Mouse (Mus musculus) MEL (cell line): ENCODE data around the gene Dnaja2. TPM values are rescaled to one million over a fixed set of nuclear protein-coding genes. Genes with fewer than 3 reads are reported as not detected.

Experiments used
- DNase-seq: peaks from one replicate; pipeline ENCODE4 v3.0.0; 2011; ENCODE audit warnings: low read depth, low spot score
- H3K27ac ChIP-seq: 2 replicates; pipeline ENCODE4 v1.5.1; 2012; ENCODE audit warnings: low read depth, mild to moderate bottlenecking, control low read depth, low read length, moderate library complexity; ENCODE audit not compliant: control insufficient read depth
- H3K27me3 ChIP-seq, 2 experiments: fragments of 150-350 bp in 1 of 2; sonication (generic) in 1 of 2; 2 replicates each; pipeline ENCODE4 v1.6.1; 2012; ENCODE audit warnings: low read length in 2 of 2, mild to moderate bottlenecking in 2 of 2, improper control_type of control experiment in 1 of 2, moderate library complexity in 1 of 2; ENCODE audit not compliant: insufficient read depth in 2 of 2, control insufficient read depth in 1 of 2
- H3K36me3 ChIP-seq, 2 experiments: 2 replicates each; pipeline ENCODE4 v1.6.1; 2012 to 2014; ENCODE audit warnings: low read length in 2 of 2, improper control_type of control experiment in 1 of 2, inconsistent platforms in 1 of 2, mild to moderate bottlenecking in 1 of 2; ENCODE audit not compliant: insufficient read depth in 2 of 2, control insufficient read depth in 1 of 2
- H3K4me1 ChIP-seq, 2 experiments: fragments of 150-350 bp in 1 of 2; sonication (generic) in 1 of 2; 2 replicates each; pipeline ENCODE4 v1.6.1; 2012; ENCODE audit warnings: low read length in 2 of 2, improper control_type of control experiment in 1 of 2, mild to moderate bottlenecking in 1 of 2; ENCODE audit not compliant: insufficient read depth in 2 of 2, control insufficient read depth in 1 of 2
- H3K4me3 ChIP-seq, 2 experiments: fragments of 150-350 bp in 1 of 2; sonication (generic) in 1 of 2; 2 replicates each; pipeline ENCODE4 v1.5.1; 2012; ENCODE audit warnings: low read depth in 2 of 2, low read length in 2 of 2, mild to moderate bottlenecking in 2 of 2, moderate library complexity in 2 of 2, control low read depth in 1 of 2, improper control_type of control experiment in 1 of 2; ENCODE audit not compliant: control insufficient read depth in 1 of 2, insufficient read depth in 1 of 2
- H3K79me2 ChIP-seq: 2 replicates; pipeline ENCODE4 v1.6.1; 2012; ENCODE audit warnings: mild to moderate bottlenecking, low read length, moderate library complexity; ENCODE audit not compliant: control insufficient read depth, poor library complexity, insufficient read depth
- H3K9ac ChIP-seq: 2 replicates; pipeline ENCODE4 v1.6.1; 2012; ENCODE audit warnings: low read depth, mild to moderate bottlenecking, control low read depth, low read length, moderate library complexity; ENCODE audit not compliant: control insufficient read depth, poor library complexity, severe bottlenecking
- H3K9me3 ChIP-seq: fragments of 150-350 bp; sonication (generic); replicated peaks from 2 replicates; pipeline ENCODE4 v1.6.1; 2012; ENCODE audit warnings: mild to moderate bottlenecking, low read length, improper control_type of control experiment, moderate library complexity; ENCODE audit not compliant: insufficient read depth
- E2F4 ChIP-seq: IDR thresholded peaks from 2 replicates; pipeline ENCODE4 v1.6.1; 2011; ENCODE audit warnings: low read depth, low read length, improper control_type of control experiment, borderline replicate concordance
- ELF1 ChIP-seq: IDR thresholded peaks from 2 replicates; pipeline ENCODE4 v1.6.1; 2014; ENCODE audit warnings: low read depth, mild to moderate bottlenecking, inconsistent platforms, low read length, improper control_type of control experiment, moderate library complexity
- EP300 ChIP-seq, 2 experiments: IDR thresholded peaks; 2 replicates each; pipeline ENCODE4 v1.6.1; 2011; ENCODE audit warnings: improper control_type of control experiment in 2 of 2, low read length in 2 of 2, low read depth in 1 of 2, mild to moderate bottlenecking in 1 of 2
- KAT2A ChIP-seq: conservative IDR thresholded peaks from 2 replicates; pipeline ENCODE4 v1.6.1; 2012; ENCODE audit warnings: low read depth, low read length, improper control_type of control experiment, inconsistent platforms
- MAX ChIP-seq: IDR thresholded peaks from 2 replicates; pipeline ENCODE4 v1.6.1; 2011; ENCODE audit warnings: low read length, improper control_type of control experiment
- MAZ ChIP-seq: IDR thresholded peaks from 2 replicates; pipeline ENCODE4 v1.6.1; 2012; ENCODE audit warnings: low read depth, mild to moderate bottlenecking, inconsistent platforms, low read length, improper control_type of control experiment
- NELFE ChIP-seq: IDR thresholded peaks from 2 replicates; pipeline ENCODE4 v1.6.1; 2011; ENCODE audit warnings: low read depth, low read length, improper control_type of control experiment
- POLR2AphosphoS2 ChIP-seq: IDR thresholded peaks from 2 replicates; pipeline ENCODE4 v1.6.1; 2011; ENCODE audit warnings: low read length, improper control_type of control experiment
- SMC3 ChIP-seq: IDR thresholded peaks from 2 replicates; pipeline ENCODE4 v1.6.1; 2011; ENCODE audit warnings: low read depth, low read length, improper control_type of control experiment
- TAL1 ChIP-seq: IDR thresholded peaks from 2 replicates; pipeline ENCODE4 v1.6.1; 2012; ENCODE audit warnings: mild to moderate bottlenecking, inconsistent platforms, low read length, moderate library complexity, mixed read lengths
- TBP ChIP-seq: IDR thresholded peaks from 2 replicates; pipeline ENCODE4 v1.8.0; 2011; ENCODE audit warnings: low read depth, low read length, improper control_type of control experiment
- TCF12 ChIP-seq: IDR thresholded peaks from 2 replicates; pipeline ENCODE4 v1.6.1; 2014; ENCODE audit warnings: low read depth, mild to moderate bottlenecking, inconsistent platforms, low read length, improper control_type of control experiment, moderate library complexity
- USF1 ChIP-seq: IDR thresholded peaks from 2 replicates; pipeline ENCODE4 v1.6.1; 2014; ENCODE audit warnings: low read depth, mild to moderate bottlenecking, inconsistent platforms, low read length, improper control_type of control experiment, moderate library complexity
- USF2 ChIP-seq, 2 experiments: IDR thresholded peaks; 2 replicates each; pipeline ENCODE4 v1.6.1; 2011 to 2012; ENCODE audit warnings: improper control_type of control experiment in 2 of 2, low read length in 2 of 2, borderline replicate concordance in 1 of 2, inconsistent platforms in 1 of 2, low read depth in 1 of 2, mild to moderate bottlenecking in 1 of 2; ENCODE audit not compliant: insufficient read depth in 1 of 2
- ZC3H11A ChIP-seq: IDR thresholded peaks from 2 replicates; pipeline ENCODE4 v1.6.1; 2012; ENCODE audit warnings: low read depth, mild to moderate bottlenecking, inconsistent platforms, low read length, improper control_type of control experiment
- polyA plus RNA-seq, 2 experiments: library from polyadenylated mRNA; stranded (reverse) in 1 of 2; unstranded in 1 of 2; fragments of >175 nt in 1 of 2; fragments of >200 nt in 1 of 2; gene quantifications; 2 replicates each; pipeline versions ENCODE4 v1.2.1 to v1.2.4; 2012; ENCODE audit warnings: low replicate concordance in 2 of 2, low read depth in 1 of 2; ENCODE audit not compliant: insufficient read length in 2 of 2, insufficient read depth in 1 of 2, missing spikeins in 1 of 2
- total RNA-seq: library from RNA; depleted of rRNA; stranded (reverse); fragments of 300-350 nt; gene quantifications from 2 replicates; pipeline ENCODE4 v1.2.3, GENCODE M21; 2012

Dnaja2 gene
- total and polyA plus RNA-seq, 3 experiments, result 189 to 307 TPM; not detected in 1

- no peak for TF ChIP-seq USF2 (IDR thresholded peaks at IDR 0.05; ENCODE audit: borderline replicate concordance in 1 of 2, insufficient read depth in 1 of 2, low read depth in 1 of 2, low read length in 2 of 2)
- TF ChIP-seq TAL1, result no peak
- no peak for TF ChIP-seq MAX
- TF ChIP-seq USF1, result no peak
- TF ChIP-seq KAT2A, result no peak
- peak; percentile 64 for TF ChIP-seq SMC3
Observed at GRCm38 (mm10) chr8:85603203-85603895, 48.2 kb upstream of the Dnaja2 start (continued).

GRCm38 (mm10) chr8:85602737-85603136 lies 47.6 kb upstream of the Dnaja2 start:
- Histone ChIP-seq H3K27ac (peak overlapping the region; percentile 23; the same call in 1 of the 2 replicates), H3K27me3 (no peaks in the 10 kb centered on the region; a peak in 1 of 4 replicates)

GRCm38 (mm10) chr8:85601741-85602140 lies 46.6 kb upstream of the Dnaja2 start:
- Histone ChIP-seq H3K27ac (no peak overlapping the region), H3K4me3 (no peak overlapping the region), H3K9ac (no peak overlapping the region), H3K27me3 (no peaks in the 10 kb centered on the region; a peak in 1 of 4 replicates), H3K9me3 (no peaks in the 10 kb centered on the region), H3K4me1 (peaks cover 4 to 19% of the 10 kb centered on the region in 2 experiments; a peak in 3 of 4 replicates), H3K79me2 (no peaks in the 10 kb centered on the region), H3K36me3 (peaks cover 0 to 14% of the 10 kb centered on the region in 2 experiments; a peak in 2 of 4 replicates)
- TF ChIP-seq KAT2A, result no peak
- TF ChIP-seq MAZ, result no peak
- TF ChIP-seq EP300 (IDR thresholded peaks at IDR 0.05; ENCODE audit: low read depth in 1 of 2, low read length in 2 of 2), result no peak
- no peak for TF ChIP-seq ELF1
- TF ChIP-seq E2F4, result no peak
- TF ChIP-seq NELFE, result no peak
- TF ChIP-seq USF1, result no peak
- TF ChIP-seq ZC3H11A, result no peak
- no peak for TF ChIP-seq TCF12
- DNase-seq, result no peak

More at GRCm38 (mm10) chr8:85602737-85603136, 47.6 kb upstream of the Dnaja2 start:
- peaks cover 0 to 18% of the 10 kb centered on the region in 2 experiments; a peak in 2 of 4 replicates for H3K36me3 ChIP-seq
- peak overlapping the region; percentile 36 for H3K9ac ChIP-seq
- 0 out of 4 replicates have a peak overlapping the region, but pooled peaks of 1 of the 2 experiments have one; percentile 1 for H3K4me3 ChIP-seq
- TF ChIP-seq NELFE, result peak; percentile 79
- 0 out of 2 replicates have a peak, but pooled peaks have one; percentile 46 for TF ChIP-seq TBP
- no peak for TF ChIP-seq POLR2AphosphoS2
- no peaks in the 10 kb centered on the region for H3K9me3 ChIP-seq
- peak; percentile 61 for DNase-seq
- H3K79me2 ChIP-seq, result no peaks in the 10 kb centered on the region
- H3K4me1 ChIP-seq, result peaks cover 7 to 28% of the 10 kb centered on the region in 2 experiments; a peak in 3 of 4 replicates
